Mouse (Mus musculus) cerebellum, postnatal 14 days (tissue): Measurements from ENCODE around the gene Lrrc30.
A peak's percentile ranks its signal among the peaks of the same experiment; 100 is the strongest.

Experiments
- DNase-seq, 2 experiments: peaks; one replicate each; pipeline ENCODE4 v3.0.0; 2021; ENCODE audit warnings: mixed read lengths in 2 of 2

Lrrc30 gene

GRCm38 (mm10) chr17:67632676-67633339 is at the start of gene Lrrc30:
Gene Lrrc30, minus strand, starts transcription at chr17:67632723.
- DNase-seq: no peak

- DNase-seq: no peak
Observed at GRCm38 (mm10) chr17:67681084-67681483, 48.6 kb upstream of the Lrrc30 start.

- DNase-seq: no peak
Observed at GRCm38 (mm10) chr17:67678576-67678975, 46.1 kb upstream of the Lrrc30 start.

DNA sequence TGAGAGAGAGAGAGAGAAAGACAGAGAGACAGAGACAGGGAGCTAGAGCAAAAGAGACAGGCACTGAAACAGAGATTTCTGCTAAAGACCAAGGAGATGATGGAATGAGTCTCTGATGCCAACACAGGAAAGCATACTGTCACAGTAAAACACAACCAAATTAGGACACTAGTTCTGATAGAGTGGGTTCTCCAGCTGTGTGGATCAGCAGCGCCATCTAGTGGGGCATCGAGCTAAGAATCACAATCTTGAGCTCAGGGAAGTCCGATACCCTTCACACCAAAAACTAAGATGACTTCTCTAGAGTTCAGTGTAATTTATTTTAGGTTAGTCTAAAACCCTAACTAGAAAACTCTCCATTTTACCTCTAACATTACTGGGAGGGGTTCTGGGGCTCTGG is 35.5 kb upstream of the Lrrc30 start:
- DNase-seq: peak; percentile 66 to 80

DNA sequence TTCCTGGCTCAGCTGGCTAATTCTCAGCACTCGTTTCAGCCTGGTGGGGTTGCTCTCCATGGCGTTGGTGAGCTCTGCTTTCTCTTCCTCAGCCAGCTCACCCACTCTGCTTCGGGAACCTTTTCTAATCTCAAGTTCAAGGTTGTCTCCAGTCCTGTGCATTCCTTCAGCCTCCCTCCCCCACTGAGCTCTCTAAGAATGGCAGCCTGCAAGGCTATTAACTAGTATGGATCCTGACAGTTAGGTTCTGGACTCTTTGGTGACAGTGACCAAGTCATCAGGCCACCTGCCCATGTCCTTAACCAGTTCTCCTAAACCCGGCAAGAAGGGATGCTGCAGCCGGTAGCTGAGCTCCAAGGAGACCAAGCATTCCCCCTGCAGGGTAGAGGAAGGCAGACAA is 34.5 kb upstream of the Lrrc30 start:
- no peak for DNase-seq

DNA sequence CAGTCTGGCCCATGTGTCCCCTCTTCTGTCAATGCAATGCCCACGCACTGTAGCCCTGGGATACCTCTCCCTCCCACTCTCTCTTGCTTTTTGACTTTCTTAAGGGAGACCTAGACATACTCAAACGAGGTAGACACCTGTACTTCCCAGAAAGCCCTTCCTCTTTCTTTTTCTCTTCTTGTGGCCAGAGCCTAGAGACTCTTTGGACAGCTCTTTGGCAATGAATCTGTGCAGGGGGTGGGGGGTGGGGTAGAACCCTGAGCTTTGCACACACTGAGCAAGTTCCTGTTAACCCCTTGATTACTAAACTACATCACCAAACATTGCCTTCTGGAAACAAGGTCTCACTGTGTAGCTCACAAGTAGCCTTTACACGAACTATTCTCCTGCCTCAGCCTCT is 31.8 kb upstream of the Lrrc30 start:
- DNase-seq: no peak

GRCm38 (mm10) chr17:67651506-67651905 is 19.0 kb upstream of the Lrrc30 start:
- peak; percentile 79 for DNase-seq

DNA sequence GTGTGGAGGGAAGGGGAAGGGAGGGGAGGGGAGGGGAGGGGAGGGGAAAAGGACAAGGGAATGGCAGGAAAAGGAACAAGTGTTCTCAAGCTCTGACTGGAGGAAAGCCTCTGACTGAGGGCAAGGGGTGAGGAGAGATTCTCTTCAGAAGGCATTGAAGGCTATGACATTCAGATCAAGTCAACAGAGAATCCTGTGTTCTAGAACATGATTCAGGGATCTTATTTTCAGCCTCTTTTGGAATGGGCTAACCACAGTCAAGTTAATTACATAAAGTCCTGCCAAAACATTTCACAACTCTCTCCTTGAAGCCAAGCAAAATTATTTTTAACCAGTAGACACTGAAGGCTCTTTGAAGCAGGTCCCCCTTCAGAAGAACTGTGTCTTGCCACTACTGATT is 9.1 kb upstream of the Lrrc30 start:
- DNase-seq: no peak

GRCm38 (mm10) chr17:67638119-67638810 is 5.7 kb upstream of the Lrrc30 start:
- peak; percentile 52 to 59 for DNase-seq

GRCm38 (mm10) chr17:67636951-67637350 is 4.4 kb upstream of the Lrrc30 start:
- DNase-seq: no peak

DNA sequence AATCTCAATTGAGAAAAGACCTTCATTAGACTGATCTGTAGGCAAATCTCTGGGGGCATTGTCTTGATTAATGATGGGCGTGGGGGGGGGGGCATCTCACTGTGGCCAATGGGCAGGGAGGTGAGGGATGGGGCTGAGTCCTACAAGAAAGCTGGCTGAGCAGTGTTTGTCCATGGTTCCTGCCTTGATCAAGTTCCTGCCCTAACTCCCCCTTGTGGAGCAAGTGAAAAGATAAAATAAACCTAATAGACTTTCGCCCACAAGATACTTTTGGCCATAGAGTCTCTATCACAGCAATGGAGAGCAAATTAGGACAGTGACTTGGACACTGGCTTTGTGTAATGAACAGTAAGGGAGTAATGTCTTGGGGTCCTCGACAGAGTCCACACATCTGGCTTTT is 3.8 kb upstream of the Lrrc30 start:
- DNase-seq: no peak

GRCm38 (mm10) chr17:67629746-67630145 is 2.8 kb downstream of the Lrrc30 start:
- DNase-seq: no peak

DNA sequence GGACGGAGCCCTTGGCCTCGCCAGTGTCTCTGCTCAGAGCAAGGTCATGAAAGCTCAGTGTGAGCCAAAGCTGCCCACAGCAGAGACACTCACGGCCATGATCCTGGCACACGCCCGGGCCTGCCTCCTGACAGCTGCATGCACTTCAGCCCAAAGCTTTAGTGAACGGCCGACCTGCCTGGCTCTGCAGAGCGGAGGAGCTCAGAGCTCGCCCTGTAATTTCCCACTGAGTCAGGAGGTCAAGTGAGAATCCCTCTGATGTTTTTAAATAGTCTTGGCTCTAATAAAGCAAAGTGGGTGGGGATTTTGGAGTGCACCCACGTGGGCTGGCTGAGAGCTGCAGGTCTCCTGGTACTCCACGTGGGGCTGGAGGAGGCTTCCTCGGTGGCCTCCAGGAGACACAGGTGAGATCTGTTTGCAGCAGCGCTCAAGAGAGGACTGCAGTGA is 3.3 kb downstream of the Lrrc30 start:
- DNase-seq: peak; percentile 14 to 29

DNA sequence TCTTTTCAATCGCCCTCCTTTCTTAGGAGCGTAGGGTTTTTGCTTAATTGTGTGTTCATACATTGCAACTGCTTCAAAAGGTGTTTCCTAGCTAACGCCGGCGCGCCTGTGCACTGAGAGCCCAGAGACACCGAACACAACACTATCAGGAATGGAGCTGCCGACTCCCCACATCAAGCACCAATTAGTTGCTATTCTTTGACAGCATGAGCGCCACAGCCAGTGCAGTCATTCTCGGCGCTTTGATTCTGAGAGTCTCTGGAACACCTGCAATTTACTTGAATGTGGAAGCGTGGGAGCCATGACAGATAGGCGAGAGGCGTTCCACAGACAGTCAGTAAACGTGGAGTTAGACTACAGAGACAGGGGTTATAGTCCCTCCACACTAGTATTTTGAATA is 4.0 kb downstream of the Lrrc30 start:
- no peak for DNase-seq

DNA sequence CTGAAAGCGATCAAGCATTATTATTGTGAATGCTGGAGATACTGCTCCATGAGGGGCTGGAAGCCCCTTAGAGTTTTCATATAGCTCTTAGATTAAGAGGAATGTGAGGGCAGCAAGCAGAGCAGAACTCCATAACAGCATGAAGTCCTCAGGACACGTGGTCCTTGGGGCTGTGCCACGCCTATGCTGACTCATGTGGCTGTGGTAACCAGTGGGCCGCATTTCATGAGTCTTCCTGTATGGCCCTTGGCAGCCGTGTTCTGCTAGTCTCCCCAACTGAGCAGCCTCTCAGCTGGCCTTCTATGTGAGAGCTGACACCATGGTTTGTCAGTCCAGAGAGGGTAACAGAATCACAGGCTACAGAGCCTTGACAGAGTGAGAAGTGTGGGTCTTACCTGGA is 7.1 kb downstream of the Lrrc30 start:
- peak; percentile 8 to 13 for DNase-seq

- no peak for DNase-seq
Observed at GRCm38 (mm10) chr17:67619001-67619400, 13.5 kb downstream of the Lrrc30 start.

DNA sequence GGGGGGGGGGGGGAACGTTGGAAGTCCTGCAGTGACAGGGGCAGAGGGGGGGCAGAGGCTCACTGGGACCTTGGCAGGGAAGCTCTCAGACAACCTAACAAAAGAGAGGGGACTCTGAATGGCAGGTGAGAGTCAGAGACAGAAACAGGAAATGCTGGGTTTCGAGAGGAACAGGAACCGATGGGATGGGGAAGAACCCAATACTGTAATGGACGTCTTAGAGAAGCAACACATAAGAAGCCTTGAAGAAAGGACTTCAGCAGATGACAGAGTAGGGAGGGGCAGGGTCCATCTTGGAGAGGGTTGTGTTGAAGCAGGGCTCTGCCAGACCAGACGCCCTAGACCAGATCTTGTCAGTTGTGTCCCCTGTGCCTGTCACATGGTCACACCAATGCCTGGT is 18.1 kb downstream of the Lrrc30 start:
- DNase-seq: no peak

GRCm38 (mm10) chr17:67612576-67612975 is 19.9 kb downstream of the Lrrc30 start:
- DNase-seq: peak in 1 of 2 experiments; percentile 33

DNA sequence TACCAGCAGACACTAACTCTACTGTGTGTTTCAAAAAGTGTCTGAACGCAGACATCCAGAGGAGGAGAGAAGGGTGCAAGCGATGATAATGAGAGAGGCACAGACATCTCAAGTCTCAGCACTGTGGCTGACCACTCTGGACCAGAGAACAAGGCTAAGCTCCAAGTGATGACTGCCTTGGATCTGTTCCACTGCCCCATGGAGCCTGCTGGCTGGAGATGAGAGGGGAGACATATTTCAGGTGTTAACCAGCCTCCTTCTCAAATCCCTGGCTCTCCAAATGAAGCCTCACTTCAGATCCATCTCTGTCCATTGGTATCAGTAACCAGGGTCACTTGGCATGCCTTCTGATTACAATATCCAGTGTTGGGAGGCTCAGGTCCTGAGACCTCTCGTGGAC is 20.4 kb downstream of the Lrrc30 start:
- peak; percentile 63 to 74 for DNase-seq

DNA sequence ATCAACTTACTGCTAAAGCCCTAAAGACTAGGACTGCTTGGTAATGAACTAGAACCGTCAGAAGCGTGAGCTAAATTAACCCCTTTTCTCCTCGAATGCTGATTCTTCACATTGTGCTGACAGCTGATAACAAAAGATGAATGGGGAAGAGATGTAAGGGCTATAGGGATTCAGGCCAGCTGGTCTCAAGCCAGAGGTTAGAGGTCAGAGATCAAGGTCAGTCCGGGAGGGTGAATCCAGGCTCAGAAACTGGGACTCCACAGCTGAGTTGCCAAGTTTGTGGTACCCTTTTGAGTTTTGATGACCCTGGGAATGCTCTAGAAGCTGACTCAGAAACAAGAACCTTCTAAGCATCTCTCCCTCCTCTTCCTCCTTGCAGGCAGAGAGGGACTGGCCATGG is 28.1 kb downstream of the Lrrc30 start:
- DNase-seq: no peak

DNA sequence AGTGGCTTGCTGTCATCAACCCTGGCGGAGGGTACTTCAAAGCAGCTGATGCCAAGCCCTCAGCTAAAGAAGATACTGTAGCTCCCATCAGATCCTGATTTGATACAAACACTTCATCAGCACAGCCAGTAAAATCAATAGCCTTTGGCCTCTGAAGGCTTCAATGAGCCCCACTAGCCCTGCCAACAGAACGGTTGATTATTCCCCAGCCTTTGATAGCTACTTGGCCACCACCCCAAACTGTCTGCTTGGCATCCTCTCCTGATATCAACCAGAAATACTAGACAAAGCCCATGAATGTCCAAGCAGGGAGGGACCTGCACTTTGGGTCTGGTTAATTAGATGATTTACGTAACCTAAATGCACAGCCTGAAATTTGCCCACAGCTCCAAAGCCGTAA is 30.0 kb downstream of the Lrrc30 start:
- peak; percentile 36 to 40 for DNase-seq

DNA sequence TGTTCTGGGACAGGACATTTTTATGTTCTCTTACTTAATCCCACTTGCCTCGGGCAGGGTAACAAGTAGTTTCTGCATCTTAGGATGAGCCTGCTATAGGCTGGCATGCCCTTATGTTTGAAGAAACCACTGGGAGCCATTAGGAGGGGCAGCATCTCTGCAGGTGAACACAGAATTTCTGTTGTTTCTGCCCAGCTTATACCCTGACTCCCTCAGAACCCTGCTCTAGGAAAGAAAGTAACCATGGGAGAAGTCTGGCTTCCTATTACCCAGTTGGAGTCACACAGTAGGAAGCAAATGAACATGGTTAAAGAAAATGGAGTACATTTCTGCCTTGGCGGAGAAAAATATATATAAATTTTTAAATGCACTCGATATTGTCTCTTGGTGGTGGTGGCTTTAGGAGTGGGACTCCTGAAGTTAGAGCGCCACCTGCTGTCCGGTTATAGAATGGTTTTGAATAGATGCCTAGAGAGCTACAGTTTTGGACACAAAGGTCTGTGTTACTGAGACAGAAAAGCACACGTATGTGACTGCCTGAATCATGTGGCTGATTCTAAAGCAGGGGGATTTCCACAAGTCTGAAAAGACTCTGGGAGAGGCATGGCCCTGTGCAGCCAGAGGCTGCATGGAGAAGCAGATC is 47.5 kb downstream of the Lrrc30 start:
- DNase-seq: peak; percentile 92 to 93

DNA sequence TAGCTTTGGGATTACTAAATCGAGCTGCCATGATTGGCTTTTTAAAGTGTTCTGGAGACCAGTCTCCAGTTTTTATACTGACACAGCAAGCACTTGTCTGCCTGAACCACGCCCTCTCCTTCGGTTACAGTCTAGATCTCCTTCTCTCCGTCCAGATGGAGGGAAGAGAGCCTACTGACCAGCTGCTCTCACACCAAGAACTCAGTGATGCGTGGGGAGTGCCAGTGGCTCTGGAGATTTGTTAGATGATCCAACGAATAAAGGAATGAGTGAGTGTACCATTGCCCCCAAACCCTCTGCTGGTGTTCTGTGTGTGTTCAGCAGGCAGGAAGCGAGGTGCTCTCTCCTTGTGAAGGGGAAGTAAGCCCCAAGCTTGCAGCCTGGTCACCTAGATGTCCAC is 48.0 kb downstream of the Lrrc30 start:
- DNase-seq: peak; percentile 22 to 31

DNA sequence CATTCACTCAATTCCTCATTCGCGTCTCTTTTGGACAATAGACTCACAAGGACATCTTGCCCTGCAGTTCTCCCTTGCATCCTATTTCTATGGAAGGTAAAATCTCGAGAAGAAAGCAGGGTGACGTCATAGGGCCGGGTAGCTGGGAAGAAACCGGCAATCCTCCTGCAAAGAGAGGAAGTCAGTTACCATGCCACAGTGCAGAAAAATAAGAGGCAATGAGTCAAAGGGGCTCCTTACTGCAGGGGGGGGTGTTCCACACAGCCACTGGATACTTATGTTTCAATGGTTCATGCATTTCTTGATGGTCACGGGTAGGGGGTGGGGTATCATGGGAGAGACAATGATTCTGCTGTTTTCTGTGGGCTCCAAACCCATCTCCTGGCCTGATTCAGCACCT is 49.1 kb downstream of the Lrrc30 start:
- DNase-seq: no peak
